Mouse (Mus musculus): ENCODE data around the gene Akap6. TPM values are rescaled to one million over a fixed set of nuclear protein-coding genes. Genes with fewer than 3 reads are reported as not detected.

The Akap6 gene
- polyA plus RNA-seq, 1 experiment from 2014 or later: 22.6 TPM

DNA sequence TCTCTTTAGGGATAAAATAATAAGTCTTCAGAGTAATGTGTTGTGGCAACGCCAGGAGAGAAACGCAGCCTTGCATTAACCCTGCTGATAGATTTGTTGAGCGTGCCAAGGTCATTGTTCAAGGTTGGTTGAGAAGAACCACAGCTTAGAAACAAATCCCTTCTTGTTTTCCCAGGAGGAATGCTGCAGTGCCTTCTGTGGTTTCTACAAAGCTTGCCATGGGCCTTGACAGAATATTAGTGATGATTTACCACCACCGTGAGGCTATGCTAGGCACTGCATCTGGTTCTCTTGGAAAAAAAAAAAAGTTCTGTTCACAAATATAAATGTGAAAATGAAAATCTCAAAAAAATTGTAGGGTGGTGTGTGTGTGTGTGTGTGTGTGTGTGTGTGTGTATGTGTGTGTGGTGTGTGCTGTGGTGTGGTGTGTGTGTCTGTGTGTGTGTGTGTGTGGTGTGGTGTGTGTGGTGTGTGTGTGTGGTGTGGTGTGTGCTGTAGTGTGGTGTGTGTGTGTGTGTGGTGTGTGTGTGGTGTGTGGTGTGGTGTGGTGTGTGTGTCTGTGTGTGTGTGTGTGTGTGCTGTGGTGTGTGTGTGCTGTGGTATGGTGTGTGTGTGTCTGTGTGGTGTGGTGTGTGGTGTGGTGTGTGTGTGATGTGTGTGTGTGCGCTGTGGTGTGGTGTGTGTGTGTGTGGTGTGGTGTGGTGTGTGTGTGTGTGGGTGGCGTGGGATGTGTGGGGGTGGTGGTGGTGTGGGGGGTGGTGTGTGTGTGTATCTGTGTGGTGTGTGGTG lies 196.7 kb downstream of the Akap6 start:
- Histone ChIP-seq H3K27me3 (replicated peaks; ENCODE audit: control insufficient read depth, insufficient read depth, low read length) (no peaks in the 10 kb centered on the region), H3K4me1 (replicated peaks; ENCODE audit: control insufficient read depth, insufficient read depth, low read length) (peaks cover 2% of the 10 kb centered on the region; the same call in 1 of the 2 replicates), H3K9me3 (ENCODE audit: control insufficient read depth, low read length) (no peaks in the 10 kb centered on the region), H3K36me3 (ENCODE audit: control insufficient read depth, insufficient read depth) (no peaks in the 10 kb centered on the region), H3K27ac (ENCODE audit: low read length) (peak overlapping the region; percentile 66; the same call in 1 of the 2 replicates), H3K4me2 (ENCODE audit: low read length) (peak overlapping the region; percentile 37), H3K9ac (replicated peaks; ENCODE audit: low read depth, low read length) (no peak overlapping the region), H3K4me3 (replicated peaks; ENCODE audit: low read length) (no peak overlapping the region)
- peak; percentile 81 for ATAC-seq
- 22% methylated on average over 5 of the region's 6 CpGs for WGBS

DNA sequence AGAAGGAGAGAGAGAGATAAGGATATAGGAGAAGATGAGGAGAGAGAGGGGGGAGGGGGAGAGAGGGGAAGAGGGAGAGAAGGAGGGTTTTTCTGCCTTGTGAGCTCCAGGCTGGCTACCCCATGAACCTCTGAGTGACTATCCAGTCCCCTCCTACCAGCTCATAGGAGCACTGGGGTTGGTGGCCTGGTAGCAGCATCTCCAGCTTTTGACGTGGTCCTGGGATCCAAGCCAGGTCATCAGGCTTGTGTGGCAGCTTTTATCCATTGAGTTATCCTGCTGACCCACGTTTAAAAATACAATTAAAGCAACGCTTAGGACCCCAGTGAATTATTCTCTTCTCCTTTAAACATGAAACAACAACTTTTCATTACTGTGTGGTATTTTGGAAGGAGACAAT lies 197.6 kb downstream of the Akap6 start:
- no peak for ATAC-seq
- Histone ChIP-seq H3K4me1 (replicated peaks; ENCODE audit: control insufficient read depth, insufficient read depth, low read length) (peaks cover 2% of the 10 kb centered on the region; the same call in 1 of the 2 replicates), H3K27ac (ENCODE audit: low read length) (no peak overlapping the region), H3K4me2 (ENCODE audit: low read length) (no peak overlapping the region), H3K27me3 (replicated peaks; ENCODE audit: control insufficient read depth, insufficient read depth, low read length) (no peaks in the 10 kb centered on the region), H3K4me3 (replicated peaks; ENCODE audit: low read length) (no peak overlapping the region), H3K9ac (replicated peaks; ENCODE audit: low read depth, low read length) (no peak overlapping the region), H3K36me3 (ENCODE audit: control insufficient read depth, insufficient read depth) (no peaks in the 10 kb centered on the region), H3K9me3 (ENCODE audit: control insufficient read depth, low read length) (no peaks in the 10 kb centered on the region)
- WGBS: 32% methylated on average over 3 of the region's 3 CpGs

DNA sequence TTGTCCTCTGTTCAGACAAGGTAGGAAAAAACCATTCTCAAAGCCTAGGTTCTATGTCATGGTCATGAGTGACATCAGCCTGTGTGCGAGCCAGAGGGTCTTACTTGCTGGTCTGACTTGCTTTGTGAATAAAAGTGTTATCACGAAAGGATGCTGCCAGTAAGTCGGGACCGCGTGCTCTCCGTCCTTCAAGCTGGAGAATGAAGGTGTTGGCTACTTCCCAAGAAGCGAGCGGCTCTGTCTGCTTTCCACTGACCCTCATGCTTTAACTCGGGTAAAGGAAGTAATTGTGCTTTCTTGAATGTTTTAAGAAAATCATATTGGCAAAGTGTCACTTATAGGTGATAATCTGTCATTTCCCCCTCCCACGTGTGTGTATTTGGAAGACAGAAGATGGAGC lies 198.9 kb downstream of the Akap6 start:
- Histone ChIP-seq H3K4me2 (ENCODE audit: low read length) (no peak overlapping the region), H3K9me3 (ENCODE audit: control insufficient read depth, low read length) (no peaks in the 10 kb centered on the region), H3K4me1 (replicated peaks; ENCODE audit: control insufficient read depth, insufficient read depth, low read length) (peaks cover 2% of the 10 kb centered on the region; the same call in 1 of the 2 replicates), H3K36me3 (ENCODE audit: control insufficient read depth, insufficient read depth) (no peaks in the 10 kb centered on the region), H3K9ac (replicated peaks; ENCODE audit: low read depth, low read length) (no peak overlapping the region), H3K27ac (ENCODE audit: low read length) (no peak overlapping the region), H3K27me3 (replicated peaks; ENCODE audit: control insufficient read depth, insufficient read depth, low read length) (no peaks in the 10 kb centered on the region), H3K4me3 (replicated peaks; ENCODE audit: low read length) (no peak overlapping the region)
- 81% methylated on average over 10 of the region's 10 CpGs for WGBS
- ATAC-seq: no peak

DNA sequence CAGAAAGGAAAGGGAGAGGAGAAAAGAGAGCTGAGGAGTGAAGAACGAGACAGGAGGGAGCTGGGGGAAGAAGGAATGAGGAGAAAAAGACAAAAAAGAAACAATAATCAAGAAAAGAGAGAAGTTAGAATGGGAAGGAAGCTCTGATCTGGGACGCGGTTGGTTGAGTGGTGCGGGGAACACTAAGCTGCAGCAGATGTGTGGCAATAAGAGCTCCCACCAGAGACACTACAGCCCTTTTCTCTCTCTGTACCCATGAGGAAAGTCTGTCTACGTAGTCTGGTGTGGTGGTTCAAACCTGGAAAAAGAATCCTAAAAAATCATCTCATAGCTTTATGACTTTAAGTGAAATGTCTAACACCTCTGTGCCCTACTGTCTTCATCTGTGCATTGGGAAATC lies 204.9 kb downstream of the Akap6 start:
- Histone ChIP-seq H3K36me3 (ENCODE audit: control insufficient read depth, insufficient read depth) (no peaks in the 10 kb centered on the region), H3K9me3 (ENCODE audit: control insufficient read depth, low read length) (no peaks in the 10 kb centered on the region), H3K4me2 (ENCODE audit: low read length) (no peak overlapping the region), H3K27ac (ENCODE audit: low read length) (no peak overlapping the region), H3K4me3 (replicated peaks; ENCODE audit: low read length) (no peak overlapping the region), H3K9ac (replicated peaks; ENCODE audit: low read depth, low read length) (no peak overlapping the region), H3K4me1 (replicated peaks; ENCODE audit: control insufficient read depth, insufficient read depth, low read length) (no peaks in the 10 kb centered on the region), H3K27me3 (replicated peaks; ENCODE audit: control insufficient read depth, insufficient read depth, low read length) (no peaks in the 10 kb centered on the region)
- no peak for ATAC-seq
- 87% methylated on average over 5 of the region's 5 CpGs for WGBS

DNA sequence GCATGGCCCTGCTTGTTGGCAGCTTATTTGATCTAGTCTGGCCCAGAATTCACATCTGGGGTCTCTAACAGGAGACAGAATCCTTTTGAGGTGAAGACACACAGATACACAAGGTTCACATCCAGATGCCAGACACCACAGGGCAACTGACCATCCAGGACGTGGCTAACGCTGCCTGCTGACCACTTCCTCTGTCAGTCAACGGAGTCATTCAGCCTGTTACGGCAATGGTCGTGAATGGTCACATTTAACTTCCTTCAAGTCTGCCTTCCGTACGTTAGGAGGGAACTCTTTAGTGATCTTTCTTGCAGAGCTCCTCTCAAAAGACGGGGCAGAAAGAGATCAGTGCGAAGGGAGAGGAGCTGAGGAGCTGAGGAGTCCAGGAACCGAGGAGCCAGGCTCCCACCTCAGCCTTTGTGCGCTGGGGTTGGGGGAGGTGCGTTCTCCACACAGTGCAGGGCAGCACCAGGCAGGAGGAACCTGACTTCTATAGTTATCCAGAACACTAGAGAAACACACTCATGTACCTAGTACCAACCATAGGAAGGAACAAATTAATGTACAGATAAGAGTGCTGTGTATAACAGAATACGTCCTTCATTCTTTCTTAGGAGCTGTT lies 209.4 kb downstream of the Akap6 start:
- 62% methylated on average over 13 of the region's 13 CpGs for WGBS
- H3K9me3 ChIP-seq (ENCODE audit: control insufficient read depth, low read length): no peaks in the 10 kb centered on the region

DNA sequence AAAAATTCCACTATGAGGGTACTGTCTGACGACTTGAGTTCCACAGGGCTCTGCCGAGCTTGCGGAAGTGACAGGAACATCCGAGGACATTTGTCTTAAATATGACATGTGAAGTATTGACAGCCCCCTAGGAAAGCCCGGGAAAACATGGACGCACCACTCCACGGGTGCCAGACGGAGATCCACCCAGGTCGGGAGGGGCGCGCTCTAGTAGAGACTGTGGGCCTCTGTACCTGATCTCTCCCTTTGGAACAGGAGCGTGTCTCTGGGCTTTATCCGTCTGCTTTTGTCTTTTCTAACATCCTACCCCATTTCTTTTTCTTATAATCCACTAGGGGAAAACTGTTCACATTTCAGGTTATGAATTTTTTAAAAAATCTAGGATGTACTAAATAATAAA lies 211.2 kb downstream of the Akap6 start:
- H3K4me3 ChIP-seq (replicated peaks; ENCODE audit: low read length): no peak overlapping the region
- no peaks in the 10 kb centered on the region for H3K4me1 ChIP-seq (replicated peaks; ENCODE audit: control insufficient read depth, insufficient read depth, low read length)
- ATAC-seq: no peak
- H3K4me2 ChIP-seq (ENCODE audit: low read length): no peak overlapping the region
- H3K27ac ChIP-seq (ENCODE audit: low read length): no peak overlapping the region
- no peaks in the 10 kb centered on the region for H3K9me3 ChIP-seq (ENCODE audit: control insufficient read depth, low read length)
- H3K27me3 ChIP-seq (replicated peaks; ENCODE audit: control insufficient read depth, insufficient read depth, low read length): no peaks in the 10 kb centered on the region
- H3K9ac ChIP-seq (replicated peaks; ENCODE audit: low read depth, low read length): no peak overlapping the region
- 85% methylated on average over 13 of the region's 13 CpGs for whole genome bisulfite sequencing
- no peaks in the 10 kb centered on the region for H3K36me3 ChIP-seq (ENCODE audit: control insufficient read depth, insufficient read depth)

More for the DNA sequence above, 209.4 kb downstream of the Akap6 start:
- Histone ChIP-seq H3K27me3 (replicated peaks; ENCODE audit: control insufficient read depth, insufficient read depth, low read length) (no peaks in the 10 kb centered on the region), H3K4me2 (ENCODE audit: low read length) (no peak overlapping the region), H3K4me3 (replicated peaks; ENCODE audit: low read length) (no peak overlapping the region), H3K36me3 (ENCODE audit: control insufficient read depth, insufficient read depth) (no peaks in the 10 kb centered on the region), H3K9ac (replicated peaks; ENCODE audit: low read depth, low read length) (no peak overlapping the region), H3K27ac (ENCODE audit: low read length) (no peak overlapping the region), H3K4me1 (replicated peaks; ENCODE audit: control insufficient read depth, insufficient read depth, low read length) (no peaks in the 10 kb centered on the region)
- no peak for ATAC-seq

DNA sequence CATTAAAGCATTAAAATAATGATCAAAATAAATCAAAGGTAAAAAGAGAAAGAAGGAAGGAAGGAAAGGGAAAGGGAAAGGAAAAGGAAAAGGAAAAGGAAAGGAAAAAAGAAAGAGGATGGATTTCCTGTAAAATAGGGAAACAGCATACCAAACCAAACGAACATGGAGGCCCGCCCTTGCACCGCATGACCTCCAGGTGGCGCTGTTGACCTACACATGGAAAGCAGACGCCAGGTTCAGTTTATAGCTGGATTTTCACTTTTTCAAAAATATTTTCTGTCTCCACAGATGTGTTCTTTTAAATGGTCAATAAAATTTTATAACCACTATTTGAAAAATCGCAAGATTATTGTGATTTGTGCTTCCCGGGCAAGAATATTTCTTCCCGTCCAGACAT lies 211.6 kb downstream of the Akap6 start:
- no peak overlapping the region for H3K9ac ChIP-seq (replicated peaks; ENCODE audit: low read depth, low read length)
- peak; percentile 54; the same call in 1 of the 2 replicates for ATAC-seq
- no peak overlapping the region for H3K4me3 ChIP-seq (replicated peaks; ENCODE audit: low read length)
- WGBS: 21% methylated on average over 8 of the region's 8 CpGs
- no peaks in the 10 kb centered on the region for H3K27me3 ChIP-seq (replicated peaks; ENCODE audit: control insufficient read depth, insufficient read depth, low read length)
- H3K4me2 ChIP-seq (ENCODE audit: low read length): no peak overlapping the region
- H3K27ac ChIP-seq (ENCODE audit: low read length): no peak overlapping the region
- no peaks in the 10 kb centered on the region for H3K36me3 ChIP-seq (ENCODE audit: control insufficient read depth, insufficient read depth)
- H3K9me3 ChIP-seq (ENCODE audit: control insufficient read depth, low read length): no peaks in the 10 kb centered on the region
- H3K4me1 ChIP-seq (replicated peaks; ENCODE audit: control insufficient read depth, insufficient read depth, low read length): no peaks in the 10 kb centered on the region

DNA sequence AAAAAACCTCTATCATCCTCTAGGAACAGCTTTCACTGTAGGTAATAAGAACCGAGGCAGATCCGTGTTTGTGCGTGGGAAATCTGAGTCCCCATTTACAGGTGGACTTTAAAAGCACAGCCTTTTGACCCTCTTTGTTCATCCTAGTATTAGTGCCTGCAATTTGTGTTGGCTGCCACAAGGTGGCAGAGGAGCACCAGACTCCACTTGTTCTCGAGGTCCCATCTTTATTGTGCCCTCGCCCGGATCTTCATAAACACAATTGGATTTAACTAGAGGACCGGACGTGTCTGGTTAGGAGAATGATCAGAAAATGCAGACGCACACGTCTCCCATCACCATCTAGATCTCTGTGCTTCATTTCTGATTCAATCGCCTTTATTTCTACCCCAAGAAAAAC lies 219.8 kb downstream of the Akap6 start:
- H3K27ac ChIP-seq (ENCODE audit: low read length): no peak overlapping the region
- no peaks in the 10 kb centered on the region for H3K36me3 ChIP-seq (ENCODE audit: control insufficient read depth, insufficient read depth)
- H3K9me3 ChIP-seq (ENCODE audit: control insufficient read depth, low read length): no peaks in the 10 kb centered on the region
- no peak overlapping the region for H3K4me2 ChIP-seq (ENCODE audit: low read length)
- WGBS: 16% methylated on average over 11 of the region's 11 CpGs
- no peak overlapping the region for H3K4me3 ChIP-seq (replicated peaks; ENCODE audit: low read length)
- ATAC-seq: 0 out of 2 replicates have a peak, but pooled peaks have one; percentile 31
- H3K4me1 ChIP-seq (replicated peaks; ENCODE audit: control insufficient read depth, insufficient read depth, low read length): no peaks in the 10 kb centered on the region
- H3K9ac ChIP-seq (replicated peaks; ENCODE audit: low read depth, low read length): no peak overlapping the region
- no peaks in the 10 kb centered on the region for H3K27me3 ChIP-seq (replicated peaks; ENCODE audit: control insufficient read depth, insufficient read depth, low read length)

DNA sequence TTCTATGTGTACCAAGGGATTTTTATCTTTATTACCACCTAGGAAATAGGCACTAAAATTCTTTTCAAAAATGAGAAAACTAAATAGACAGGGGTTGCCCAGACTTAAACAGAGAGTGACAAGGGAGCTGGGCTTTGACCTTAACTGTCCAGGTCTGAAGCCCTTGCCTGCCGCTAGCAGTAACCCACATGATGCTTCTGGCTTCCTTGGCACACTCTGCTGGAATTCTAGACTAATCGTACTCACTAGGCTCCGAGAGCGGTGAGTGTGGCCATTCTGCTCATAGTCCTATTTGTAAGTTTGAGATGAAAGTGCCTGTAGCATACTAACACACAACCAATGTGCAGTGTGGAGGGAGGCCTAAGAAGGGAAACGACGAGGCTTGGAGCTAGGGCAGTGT lies 223.3 kb downstream of the Akap6 start:
- Histone ChIP-seq H3K27ac (ENCODE audit: low read length) (no peak overlapping the region), H3K4me3 (replicated peaks; ENCODE audit: low read length) (no peak overlapping the region), H3K9ac (replicated peaks; ENCODE audit: low read depth, low read length) (no peak overlapping the region), H3K9me3 (ENCODE audit: control insufficient read depth, low read length) (no peaks in the 10 kb centered on the region), H3K36me3 (ENCODE audit: control insufficient read depth, insufficient read depth) (no peaks in the 10 kb centered on the region), H3K4me1 (replicated peaks; ENCODE audit: control insufficient read depth, insufficient read depth, low read length) (no peaks in the 10 kb centered on the region), H3K4me2 (ENCODE audit: low read length) (no peak overlapping the region), H3K27me3 (replicated peaks; ENCODE audit: control insufficient read depth, insufficient read depth, low read length) (no peaks in the 10 kb centered on the region)
- no peak for ATAC-seq
- WGBS: 87% methylated on average over 6 of the region's 6 CpGs
